Mouse (Mus musculus): ENCODE data around the gene Slc39a9.

- TF ChIP-seq CTCF (IDR thresholded peaks at IDR 0.05; ENCODE audit: low read depth) (no peak), EP300 (IDR thresholded peaks at IDR 0.05; ENCODE audit: low read depth) (no peak)
These were observed 45.4 kb upstream of the Slc39a9 start for GRCm38 (mm10) chr12:80598236-80598635.
